Mouse (Mus musculus): ENCODE results near the gene Hoxa1.

The Hoxa1 gene

DNA sequence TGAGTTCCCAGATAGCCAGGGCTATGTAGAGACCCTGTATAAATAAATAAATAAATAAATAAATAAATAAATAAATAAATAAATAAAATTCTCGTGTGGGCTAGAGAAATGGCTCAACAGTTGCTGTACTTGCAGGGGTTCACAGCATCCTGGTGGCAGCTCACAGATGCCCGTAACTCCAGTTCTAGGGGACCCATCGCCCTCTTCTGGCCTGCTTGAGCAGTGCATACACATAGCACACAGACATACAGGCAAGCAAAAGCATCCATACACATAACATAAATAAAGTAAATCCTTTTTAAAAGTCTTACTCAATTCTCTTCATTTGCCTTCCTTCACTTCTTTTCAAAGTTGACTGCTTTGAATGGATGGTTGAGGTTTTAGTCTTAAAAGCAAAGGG is 50.7 kb downstream of the Hoxa1 start:
- no peak for DNase-seq (ENCODE audit: extremely low read depth, insufficient read length, low spot score)

DNA sequence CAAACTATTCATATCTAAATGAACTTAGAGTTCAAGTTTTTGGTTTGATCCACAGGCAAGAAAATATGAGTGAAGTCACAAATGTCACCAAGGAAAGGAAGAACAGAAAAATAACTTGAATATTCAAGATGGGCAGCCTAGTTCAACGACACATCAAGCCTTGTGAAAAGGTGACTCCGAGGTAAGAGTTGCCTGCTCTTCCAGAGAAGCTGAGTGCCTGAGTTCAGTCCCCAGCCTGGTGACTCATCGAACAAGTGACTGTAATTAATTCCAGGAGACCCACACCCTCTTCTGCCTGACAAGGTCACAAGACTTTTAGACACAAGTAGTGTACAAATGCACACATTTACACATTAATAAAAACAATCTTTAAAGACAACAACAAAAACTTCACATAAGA is 51.4 kb downstream of the Hoxa1 start:
- DNase-seq (ENCODE audit: extremely low read depth, insufficient read length, low spot score): no peak

DNA sequence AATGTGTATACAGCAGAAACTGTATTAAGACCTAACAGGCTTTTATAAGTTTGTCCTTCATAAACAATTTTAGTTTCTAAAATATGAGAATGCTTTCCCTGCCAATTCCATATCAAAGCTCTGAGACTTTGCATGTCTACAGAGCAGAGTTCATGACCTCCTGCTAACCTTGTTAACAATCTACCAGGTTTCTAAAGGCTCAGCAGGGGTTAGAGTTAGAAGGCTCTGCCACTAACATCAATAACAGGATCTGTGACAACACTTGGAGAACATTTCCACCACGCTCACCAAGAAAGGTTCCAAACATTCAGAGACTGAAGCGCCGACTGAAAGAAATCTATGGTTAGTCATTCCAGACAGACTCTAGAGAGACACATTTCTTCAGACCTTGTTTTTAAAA is 51.9 kb downstream of the Hoxa1 start:
- no peak for DNase-seq (ENCODE audit: extremely low read depth, insufficient read length, low spot score)
